Mouse (Mus musculus) urinary bladder, postnatal 4 days (tissue): ENCODE measurements around the gene Btbd3.
A peak's percentile ranks its signal among the peaks of the same experiment; 100 is the strongest.

Experiments used
- DNase-seq, 2 experiments: peaks; one replicate each; pipeline ENCODE4 v3.0.0; 2021 to 2022; ENCODE audit warnings: low spot score in 2 of 2

Btbd3 gene

DNA sequence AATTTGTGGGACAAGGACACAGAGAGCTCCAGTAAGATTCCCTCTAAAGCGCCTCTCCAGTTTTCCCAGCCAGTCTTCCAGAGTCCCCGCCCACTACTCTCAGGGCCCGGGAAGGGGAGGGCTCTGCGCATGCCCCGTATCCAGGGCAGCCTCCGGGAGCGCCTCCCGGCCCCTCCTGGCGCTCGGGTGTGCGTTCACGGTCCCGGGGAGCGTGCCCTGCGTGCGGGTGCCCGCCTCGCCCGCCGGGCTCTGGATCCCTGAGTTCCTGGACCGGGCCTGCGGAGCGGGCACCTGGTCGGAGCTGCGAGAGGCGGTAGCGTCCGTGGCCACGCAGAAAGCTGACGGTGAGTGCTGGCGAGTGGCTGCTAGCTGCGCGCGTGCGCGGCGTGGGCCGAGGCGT, at the start of gene Btbd3:
Btbd3 (plus strand) TSS at position 155 of the 400 bp plus-strand sequence.
- DNase-seq, result peak; percentile 93

GRCm38 (mm10) chr2:138215561-138215960, 40.8 kb upstream of the Btbd3 start:
- peak in 1 of 2 experiments; percentile 46 for DNase-seq

DNA sequence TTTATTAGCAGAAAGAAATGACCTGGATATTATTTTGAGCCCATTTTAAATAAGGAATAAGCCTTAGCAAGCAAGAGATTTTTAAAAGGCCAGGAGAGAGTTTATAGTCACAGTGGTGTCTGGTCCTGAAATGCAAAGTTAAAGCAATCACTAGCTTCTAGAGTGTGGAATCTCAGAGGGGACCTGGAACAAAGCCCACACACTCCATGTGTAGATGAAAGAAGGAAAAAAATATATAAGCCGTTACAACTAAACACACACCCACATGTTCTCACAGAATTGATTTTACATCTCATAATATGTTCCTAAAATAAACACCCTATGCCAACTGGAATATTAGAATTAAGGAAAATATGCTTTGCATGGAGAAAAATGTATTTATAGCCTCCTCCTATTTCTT, 36.1 kb upstream of the Btbd3 start:
- DNase-seq, result no peak

- DNase-seq, result no peak
Observed at GRCm38 (mm10) chr2:138232247-138232646, 24.1 kb upstream of the Btbd3 start.

DNA sequence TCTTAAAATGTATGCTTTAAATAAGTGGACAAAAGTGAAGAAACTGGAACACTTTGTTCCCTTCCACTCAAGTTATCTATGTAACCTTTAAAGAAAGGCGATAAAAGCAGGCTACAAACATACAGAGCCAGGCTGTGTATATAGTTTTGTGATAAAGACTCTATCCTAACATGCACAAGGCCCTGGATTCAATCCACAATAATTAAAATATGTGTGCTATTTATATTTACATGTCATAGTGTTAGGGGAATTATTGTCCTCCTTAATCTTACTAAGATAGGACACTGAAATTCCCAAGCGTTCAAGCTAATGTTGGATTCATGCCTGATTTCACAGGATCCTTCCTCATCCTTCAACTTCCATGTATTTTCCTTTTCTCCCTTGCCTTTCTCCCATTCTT, 20.2 kb upstream of the Btbd3 start:
- no peak for DNase-seq

DNA sequence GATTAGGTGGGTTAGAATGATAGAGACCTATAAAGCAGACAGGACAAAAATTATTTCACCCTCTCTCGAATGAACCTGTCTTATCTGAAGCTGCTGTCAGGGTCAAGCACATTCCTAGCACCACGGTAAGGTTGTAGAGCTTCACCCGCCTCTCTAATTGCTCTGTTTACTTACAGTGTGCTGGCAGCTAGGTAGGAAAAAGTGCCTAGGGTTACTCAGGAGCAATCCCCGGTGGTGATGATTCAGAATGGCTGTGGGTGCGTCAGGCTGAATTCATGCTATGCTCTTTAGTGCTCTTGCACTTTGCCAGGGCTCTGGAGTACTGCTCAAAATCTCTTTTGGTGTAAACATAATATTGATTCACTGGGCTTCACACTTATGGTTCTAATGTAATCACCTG, 13.9 kb upstream of the Btbd3 start:
- no peak for DNase-seq

DNA sequence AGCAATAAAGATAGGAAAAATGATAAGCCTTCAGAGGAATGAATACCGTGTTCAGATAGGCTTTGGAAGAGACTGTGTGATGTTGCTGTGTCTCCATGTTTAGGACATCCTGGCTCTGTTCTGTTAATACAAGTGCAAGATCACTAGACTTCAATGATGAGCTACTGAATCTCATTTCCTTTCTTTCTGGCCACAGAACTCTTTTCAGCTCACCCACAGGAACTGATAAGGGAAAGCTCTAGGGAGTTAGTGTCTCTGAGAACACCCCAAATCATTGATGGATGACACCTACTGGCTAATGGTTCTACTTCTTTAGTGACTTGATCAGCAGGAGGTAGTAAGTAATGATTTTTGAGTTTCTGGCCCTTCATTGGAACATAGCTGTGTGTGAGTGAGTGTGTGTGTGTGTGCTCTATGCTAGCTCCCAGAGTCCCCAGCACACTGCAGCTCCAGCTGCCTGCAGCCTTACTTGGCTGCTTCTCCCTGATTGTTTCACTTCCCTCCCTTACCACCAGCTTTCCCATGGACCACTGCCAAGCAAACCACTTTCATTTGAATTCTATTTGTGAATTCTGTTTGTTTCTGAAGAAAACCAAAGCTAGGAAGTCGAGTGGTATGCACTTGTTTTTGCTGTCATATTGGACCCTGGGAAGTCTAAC, 10.6 kb upstream of the Btbd3 start:
- no peak for DNase-seq

DNA sequence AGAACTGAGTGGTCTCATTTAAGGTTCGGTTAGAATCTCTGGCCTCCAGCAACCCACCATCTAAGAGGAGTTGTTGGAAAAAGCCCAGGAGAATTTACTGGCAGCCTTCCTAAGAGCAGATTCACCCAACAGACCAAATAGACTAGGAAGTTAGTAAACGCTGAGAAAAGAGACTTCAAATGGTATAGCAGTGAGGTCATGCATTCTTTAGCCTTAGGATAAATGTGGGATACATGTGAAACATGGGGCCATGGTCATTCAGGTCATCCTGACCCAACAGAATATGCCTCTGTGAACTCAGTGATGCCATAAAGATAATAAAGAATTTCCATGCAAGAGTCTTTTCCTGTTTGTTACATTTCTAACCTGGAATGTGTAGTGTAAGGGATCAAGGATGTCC, 8.4 kb upstream of the Btbd3 start:
- no peak for DNase-seq

DNA sequence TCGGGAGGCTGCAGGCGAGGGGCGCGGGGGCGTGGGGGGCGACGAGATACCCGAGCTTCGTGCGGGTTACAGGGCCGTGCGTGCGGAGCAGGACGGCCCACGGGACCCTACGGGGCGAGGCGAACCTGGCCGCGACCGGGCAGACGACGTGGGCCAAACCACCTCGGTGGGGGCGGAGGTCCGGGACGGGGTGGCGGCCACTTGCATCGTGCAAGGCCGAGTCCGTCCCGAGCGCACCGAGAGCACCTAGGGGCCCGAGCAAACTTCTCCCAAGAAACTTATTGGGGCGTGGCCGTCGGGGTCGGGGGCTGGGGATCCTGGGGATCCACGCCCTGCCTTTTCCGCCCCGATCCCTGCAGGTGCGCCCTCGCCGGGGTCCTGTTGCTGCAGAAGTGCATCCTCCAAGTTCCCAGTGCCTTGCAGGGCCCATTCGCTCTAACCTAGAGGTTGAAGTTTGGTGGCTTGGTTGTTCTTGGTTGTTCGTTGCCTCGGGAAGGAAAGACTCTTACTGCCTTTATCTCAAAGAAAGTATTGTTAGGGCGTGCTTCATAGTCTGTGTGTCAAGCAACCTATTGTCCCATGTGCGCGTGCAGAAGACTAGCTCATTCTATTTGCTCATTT, 596 bp downstream of the Btbd3 start:
- peak in 1 of 2 experiments; percentile 23 for DNase-seq

DNA sequence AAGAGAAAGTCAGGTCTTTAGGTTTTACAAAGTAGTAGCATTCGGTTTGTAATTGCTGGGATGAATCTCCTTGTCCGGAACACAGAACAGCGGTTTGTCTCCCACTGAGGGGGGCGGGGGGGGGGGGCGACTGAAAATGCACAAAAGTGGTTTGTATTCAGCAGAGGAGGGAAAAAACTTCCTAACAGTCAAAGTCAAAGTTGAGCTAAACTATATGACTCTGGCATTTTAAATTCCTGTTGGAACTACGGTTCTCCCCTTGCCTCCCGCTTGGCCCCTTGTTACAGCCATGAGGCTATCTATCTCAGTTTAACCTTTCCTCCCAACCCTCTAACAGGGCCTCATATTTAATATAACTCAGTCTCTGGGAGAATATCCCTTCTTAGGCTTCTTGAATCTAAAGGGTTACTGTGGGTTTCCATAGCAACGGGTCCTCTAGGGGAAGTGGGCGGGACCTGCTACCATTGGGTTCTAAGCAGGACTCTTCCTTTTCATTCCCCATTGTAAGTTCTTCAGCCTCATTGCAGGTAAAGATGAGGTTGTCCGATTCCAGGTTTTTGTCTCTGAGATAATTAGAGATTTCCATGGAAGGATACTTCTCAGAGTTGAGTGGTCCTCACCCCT, 1.4 kb downstream of the Btbd3 start:
- no peak for DNase-seq

GRCm38 (mm10) chr2:138261140-138261539, 4.8 kb downstream of the Btbd3 start:
- DNase-seq, result no peak

DNA sequence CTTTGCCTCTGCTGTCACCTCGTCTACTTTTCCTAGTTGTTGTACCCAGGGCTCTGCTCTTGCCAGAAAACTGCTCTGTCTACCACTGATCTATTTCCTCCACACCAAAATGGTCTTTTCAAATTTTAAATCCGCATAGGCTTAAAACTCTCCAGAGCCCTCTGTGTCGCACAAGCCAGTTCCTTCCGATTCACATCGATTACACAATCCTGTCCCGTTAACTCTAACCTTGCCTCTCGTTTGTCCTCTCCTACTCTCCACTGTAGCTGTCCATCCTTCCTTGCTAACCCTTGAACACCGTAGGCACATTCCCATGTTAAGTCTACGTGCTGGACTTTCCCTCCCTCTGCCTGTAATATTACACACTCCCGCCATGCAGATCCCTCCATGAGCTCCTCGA, 6.5 kb downstream of the Btbd3 start:
- DNase-seq, result no peak

DNA sequence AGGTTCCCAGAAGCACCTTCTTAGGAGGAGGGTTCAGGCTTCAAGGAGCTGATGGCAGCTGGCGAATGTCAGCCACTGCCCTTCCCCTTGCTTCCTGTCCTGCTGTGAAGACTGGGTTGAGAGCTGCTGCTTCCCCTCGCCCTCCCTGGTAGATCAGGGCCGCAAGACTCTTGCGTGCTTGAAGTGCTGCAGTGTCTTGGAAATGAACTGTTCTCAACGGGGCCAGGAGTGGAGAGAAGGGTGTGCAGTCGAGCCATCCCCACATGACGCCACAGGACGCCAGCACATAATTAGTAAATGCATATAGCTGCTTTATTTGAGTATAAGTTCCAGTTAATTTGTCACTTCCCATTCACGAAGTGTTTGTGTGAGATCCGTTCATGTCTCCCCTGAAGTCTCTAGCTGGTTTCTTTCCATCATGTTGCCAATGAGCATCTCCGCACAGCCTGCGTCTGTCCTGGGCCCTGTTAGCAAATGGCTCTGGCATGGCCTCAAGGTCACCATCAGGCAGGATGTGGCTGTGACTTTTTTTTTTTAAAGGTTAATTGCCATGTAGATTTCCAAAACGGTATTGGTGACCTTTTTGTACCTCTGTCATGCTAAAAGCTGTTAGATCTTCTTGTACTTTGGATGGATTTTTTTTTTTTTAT, 9.1 kb downstream of the Btbd3 start:
- no peak for DNase-seq

DNA sequence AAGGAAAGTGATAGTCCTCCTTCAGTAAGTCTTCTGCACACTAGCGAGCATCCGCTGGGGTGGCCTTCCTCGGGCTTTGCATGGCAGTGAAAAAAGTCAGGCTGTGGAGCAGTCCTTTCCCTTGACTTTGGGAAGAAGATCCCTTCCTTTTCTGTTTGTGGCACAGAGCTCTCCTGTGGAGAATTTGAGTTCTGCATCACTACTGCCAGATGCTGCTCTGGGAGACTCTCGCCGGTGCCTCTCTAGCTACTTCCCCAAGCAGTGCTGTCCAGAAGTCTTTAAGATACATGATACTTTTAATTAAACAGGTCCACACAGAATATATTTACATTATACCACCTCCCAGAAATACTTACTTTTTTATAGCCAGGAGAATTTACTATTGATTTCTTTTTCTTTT, 10.3 kb downstream of the Btbd3 start:
- DNase-seq, result no peak

GRCm38 (mm10) chr2:138267852-138268513, 11.6 kb downstream of the Btbd3 start:
- DNase-seq, result no peak

GRCm38 (mm10) chr2:138269330-138269729, 13.0 kb downstream of the Btbd3 start:
- DNase-seq, result no peak

- no peak for DNase-seq
Observed at GRCm38 (mm10) chr2:138273404-138274073, 17.2 kb downstream of the Btbd3 start.

GRCm38 (mm10) chr2:138274086-138274485, 17.7 kb downstream of the Btbd3 start:
- DNase-seq, result no peak

- DNase-seq, result no peak
Observed at GRCm38 (mm10) chr2:138277842-138278691, 21.7 kb downstream of the Btbd3 start.

- DNase-seq, result no peak
Observed at GRCm38 (mm10) chr2:138278853-138279640, 22.7 kb downstream of the Btbd3 start.
